Mouse (Mus musculus): ENCODE measurements around the gene Rccd1.
"Not testable (repeated sequence)": the region's sequence is repeated elsewhere in the genome, so short reads cannot be mapped to it uniquely, and the experiment has no call there.

Rccd1 gene

GRCm38 (mm10) chr7:80346173-80346572, 21.9 kb upstream of the Rccd1 start:
- no peak for DNase-seq (ENCODE audit: low spot score)

GRCm38 (mm10) chr7:80343270-80344018, 19.2 kb upstream of the Rccd1 start:
- DNase-seq (ENCODE audit: low spot score), result no peak

- peak; percentile 92 for DNase-seq (ENCODE audit: low spot score)
Measured at GRCm38 (mm10) chr7:80342858-80343257, 18.6 kb upstream of the Rccd1 start, which contains the start of gene Hddc3. Hddc3 (plus strand) TSS chr7:80343104.

GRCm38 (mm10) chr7:80341793-80342192, 17.5 kb upstream of the Rccd1 start:
- DNase-seq (ENCODE audit: low spot score), result no peak

- DNase-seq (ENCODE audit: low spot score), result peak; percentile 72
Measured at GRCm38 (mm10) chr7:80340793-80341192, 16.5 kb upstream of the Rccd1 start, which contains the start of gene Unc45a. Unc45a (minus strand) TSS chr7:80341005.

- DNase-seq (ENCODE audit: low spot score), result peak; percentile 98
Measured at GRCm38 (mm10) chr7:80339793-80340628, 15.8 kb upstream of the Rccd1 start.

- DNase-seq (ENCODE audit: low spot score), result no peak
Measured at GRCm38 (mm10) chr7:80339371-80339770, 15.1 kb upstream of the Rccd1 start.

GRCm38 (mm10) chr7:80336932-80337331, 12.7 kb upstream of the Rccd1 start:
- no peak for DNase-seq (ENCODE audit: low spot score)

- DNase-seq (ENCODE audit: low spot score), result no peak
Measured at GRCm38 (mm10) chr7:80334848-80335247, 10.6 kb upstream of the Rccd1 start.

- DNase-seq (ENCODE audit: low spot score), result no peak
Measured at GRCm38 (mm10) chr7:80331433-80331832, 7.2 kb upstream of the Rccd1 start.

- no peak for DNase-seq (ENCODE audit: low spot score)
Measured at GRCm38 (mm10) chr7:80330278-80330677, 6.0 kb upstream of the Rccd1 start.

GRCm38 (mm10) chr7:80326076-80326475, 1.8 kb upstream of the Rccd1 start:
- no peak for DNase-seq (ENCODE audit: low spot score)

- no peak for DNase-seq (ENCODE audit: low spot score)
Measured at GRCm38 (mm10) chr7:80325292-80325868, 1.1 kb upstream of the Rccd1 start.

GRCm38 (mm10) chr7:80324816-80325119, 514 bp upstream of the Rccd1 start:
- DNase-seq (ENCODE audit: low spot score), result not testable (repeated sequence)

- DNase-seq (ENCODE audit: low spot score), result no peak
Measured at GRCm38 (mm10) chr7:80323336-80323735, 918 bp downstream of the Rccd1 start.

GRCm38 (mm10) chr7:80319846-80320496, 4.3 kb downstream of the Rccd1 start:
- no peak for DNase-seq (ENCODE audit: low spot score)

- no peak for DNase-seq (ENCODE audit: low spot score)
Measured at GRCm38 (mm10) chr7:80318670-80319069, 5.6 kb downstream of the Rccd1 start.

GRCm38 (mm10) chr7:80317439-80318115, 6.7 kb downstream of the Rccd1 start:
- DNase-seq (ENCODE audit: low spot score), result no peak

GRCm38 (mm10) chr7:80315733-80316132, 8.5 kb downstream of the Rccd1 start:
- DNase-seq (ENCODE audit: low spot score), result no peak

GRCm38 (mm10) chr7:80310771-80311170, 13.5 kb downstream of the Rccd1 start:
- no peak for DNase-seq (ENCODE audit: low spot score)

- DNase-seq (ENCODE audit: low spot score), result no peak
Measured at GRCm38 (mm10) chr7:80307766-80308165, 16.5 kb downstream of the Rccd1 start.

GRCm38 (mm10) chr7:80301522-80301921, 22.7 kb downstream of the Rccd1 start:
- DNase-seq (ENCODE audit: low spot score), result no peak
